Mouse (Mus musculus): ENCODE data around the gene Tmem145.

DNA sequence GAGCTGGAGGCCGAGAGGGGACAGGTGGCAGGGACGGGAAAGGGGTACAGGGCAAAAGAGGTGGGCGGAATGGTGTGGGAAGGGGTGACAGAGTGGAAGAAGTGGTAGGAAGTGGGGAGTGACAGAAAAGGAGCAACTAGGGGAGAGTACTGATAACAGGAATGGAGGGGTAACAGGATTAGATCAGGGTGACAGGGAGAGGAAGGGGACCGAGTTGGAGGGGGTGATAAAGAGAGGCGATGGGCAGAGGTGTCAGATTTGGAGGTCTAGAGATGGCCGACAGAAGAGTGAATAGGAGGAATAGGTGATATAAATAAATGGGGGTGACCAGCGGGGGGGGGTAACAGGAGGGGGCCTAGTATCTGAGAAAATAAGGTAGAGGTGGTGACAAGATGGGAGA lies 37.3 kb upstream of the Tmem145 start:
- no peak for TF ChIP-seq CTCF (IDR thresholded peaks at IDR 0.05; ENCODE audit: control insufficient read depth, insufficient read depth, low read length)
- TF ChIP-seq POLR2A (IDR thresholded peaks at IDR 0.05; ENCODE audit: borderline replicate concordance, control insufficient read depth, low read depth, low read length) = no peak
